Mouse (Mus musculus) liver, embryonic 16.5 days (tissue): Measurements from ENCODE around the gene Ptrh2. TPM values are rescaled to one million over a fixed set of nuclear protein-coding genes. Genes with fewer than 3 reads are reported as not detected.

ENCODE experiments used
- polyA plus RNA-seq: library from polyadenylated mRNA; unstranded; fragments of >200 nt; fragmentation: Nextera tagmentation; extraction: Ambion mirVana; gene quantifications from 2 replicates; pipeline ENCODE4 v1.2.1, GENCODE M21; 2015

The Ptrh2 gene
- polyA plus RNA-seq, 1 experiment from 2014 or later, result 13.3 TPM

Other genes with a start within 250 kb of the Ptrh2 start
- 17.2 and 17.6 TPM in 2 replicates for gene Rnft1, start 199.3 kb upstream of the Ptrh2 start, polyA plus RNA-seq
- 21.1 and 22.0 TPM in 2 replicates for gene Rps6kb1, start 139.2 kb upstream of the Ptrh2 start, polyA plus RNA-seq
- gene Tubd1, start 139.0 kb upstream of the Ptrh2 start, polyA plus RNA-seq, result 8.8 TPM in 2 replicates
- 77.5 and 87.3 TPM in 2 replicates for gene Vmp1, start 149 bp upstream of the Ptrh2 start, polyA plus RNA-seq
- gene Cltc, start 73.6 kb downstream of the Ptrh2 start, polyA plus RNA-seq, result 87.5 and 96.5 TPM in 2 replicates
- 10.4 and 10.8 TPM in 2 replicates for gene Dhx40, start 123.8 kb downstream of the Ptrh2 start, polyA plus RNA-seq